Mouse (Mus musculus) MEL (cell line): Measurements from ENCODE around the gene Dpep1. TPM values are rescaled to one million over a fixed set of nuclear protein-coding genes. Genes with fewer than 3 reads are reported as not detected.

Experiments used
- DNase-seq: peaks from one replicate; pipeline ENCODE4 v3.0.0; 2011; ENCODE audit warnings: low read depth, low spot score
- H3K27ac ChIP-seq: 2 replicates; pipeline ENCODE4 v1.5.1; 2012; ENCODE audit warnings: low read depth, mild to moderate bottlenecking, control low read depth, low read length, moderate library complexity; ENCODE audit not compliant: control insufficient read depth
- H3K27me3 ChIP-seq, 2 experiments: fragments of 150-350 bp in 1 of 2; sonication (generic) in 1 of 2; 2 replicates each; pipeline ENCODE4 v1.6.1; 2012; ENCODE audit warnings: low read length in 2 of 2, mild to moderate bottlenecking in 2 of 2, improper control_type of control experiment in 1 of 2, moderate library complexity in 1 of 2; ENCODE audit not compliant: insufficient read depth in 2 of 2, control insufficient read depth in 1 of 2
- H3K36me3 ChIP-seq, 2 experiments: 2 replicates each; pipeline ENCODE4 v1.6.1; 2012 to 2014; ENCODE audit warnings: low read length in 2 of 2, improper control_type of control experiment in 1 of 2, inconsistent platforms in 1 of 2, mild to moderate bottlenecking in 1 of 2; ENCODE audit not compliant: insufficient read depth in 2 of 2, control insufficient read depth in 1 of 2
- H3K4me1 ChIP-seq, 2 experiments: fragments of 150-350 bp in 1 of 2; sonication (generic) in 1 of 2; 2 replicates each; pipeline ENCODE4 v1.6.1; 2012; ENCODE audit warnings: low read length in 2 of 2, improper control_type of control experiment in 1 of 2, mild to moderate bottlenecking in 1 of 2; ENCODE audit not compliant: insufficient read depth in 2 of 2, control insufficient read depth in 1 of 2
- H3K4me3 ChIP-seq, 2 experiments: fragments of 150-350 bp in 1 of 2; sonication (generic) in 1 of 2; 2 replicates each; pipeline ENCODE4 v1.5.1; 2012; ENCODE audit warnings: low read depth in 2 of 2, low read length in 2 of 2, mild to moderate bottlenecking in 2 of 2, moderate library complexity in 2 of 2, control low read depth in 1 of 2, improper control_type of control experiment in 1 of 2; ENCODE audit not compliant: control insufficient read depth in 1 of 2, insufficient read depth in 1 of 2
- H3K79me2 ChIP-seq: 2 replicates; pipeline ENCODE4 v1.6.1; 2012; ENCODE audit warnings: mild to moderate bottlenecking, low read length, moderate library complexity; ENCODE audit not compliant: control insufficient read depth, poor library complexity, insufficient read depth
- H3K9ac ChIP-seq: 2 replicates; pipeline ENCODE4 v1.6.1; 2012; ENCODE audit warnings: low read depth, mild to moderate bottlenecking, control low read depth, low read length, moderate library complexity; ENCODE audit not compliant: control insufficient read depth, poor library complexity, severe bottlenecking
- H3K9me3 ChIP-seq: fragments of 150-350 bp; sonication (generic); replicated peaks from 2 replicates; pipeline ENCODE4 v1.6.1; 2012; ENCODE audit warnings: mild to moderate bottlenecking, low read length, improper control_type of control experiment, moderate library complexity; ENCODE audit not compliant: insufficient read depth
- BHLHE40 ChIP-seq: IDR thresholded peaks from 2 replicates; pipeline ENCODE4 v1.6.1; 2012; ENCODE audit warnings: low read depth, mild to moderate bottlenecking, inconsistent platforms, low read length, improper control_type of control experiment, borderline replicate concordance
- CHD1 ChIP-seq: IDR thresholded peaks from 2 replicates; pipeline ENCODE4 v1.6.1; 2012; ENCODE audit warnings: low read depth, mild to moderate bottlenecking, inconsistent platforms, low read length, improper control_type of control experiment
- E2F4 ChIP-seq: IDR thresholded peaks from 2 replicates; pipeline ENCODE4 v1.6.1; 2011; ENCODE audit warnings: low read depth, low read length, improper control_type of control experiment, borderline replicate concordance
- EP300 ChIP-seq, 2 experiments: IDR thresholded peaks; 2 replicates each; pipeline ENCODE4 v1.6.1; 2011; ENCODE audit warnings: improper control_type of control experiment in 2 of 2, low read length in 2 of 2, low read depth in 1 of 2, mild to moderate bottlenecking in 1 of 2
- GABPA ChIP-seq: IDR thresholded peaks from 2 replicates; pipeline ENCODE4 v1.6.1; 2012; ENCODE audit warnings: low read depth, mild to moderate bottlenecking, inconsistent platforms, low read length, improper control_type of control experiment, moderate library complexity
- MYC ChIP-seq: IDR thresholded peaks from 2 replicates; pipeline ENCODE4 v1.6.1; 2011; ENCODE audit warnings: low read depth, mild to moderate bottlenecking, low read length, improper control_type of control experiment, moderate library complexity
- NELFE ChIP-seq: IDR thresholded peaks from 2 replicates; pipeline ENCODE4 v1.6.1; 2011; ENCODE audit warnings: low read depth, low read length, improper control_type of control experiment
- NRF1 ChIP-seq: IDR thresholded peaks from 2 replicates; pipeline ENCODE4 v1.6.1; 2014; ENCODE audit warnings: low read depth, mild to moderate bottlenecking, inconsistent platforms, low read length, improper control_type of control experiment, moderate library complexity; ENCODE audit not compliant: poor library complexity, insufficient read depth, severe bottlenecking
- RAD21 ChIP-seq: IDR thresholded peaks from 2 replicates; pipeline ENCODE4 v1.6.1; 2011; ENCODE audit warnings: mild to moderate bottlenecking, low read depth, low read length, improper control_type of control experiment
- SMC3 ChIP-seq: IDR thresholded peaks from 2 replicates; pipeline ENCODE4 v1.6.1; 2011; ENCODE audit warnings: low read depth, low read length, improper control_type of control experiment
- TAL1 ChIP-seq: IDR thresholded peaks from 2 replicates; pipeline ENCODE4 v1.6.1; 2012; ENCODE audit warnings: mild to moderate bottlenecking, inconsistent platforms, low read length, moderate library complexity, mixed read lengths
- TBP ChIP-seq: IDR thresholded peaks from 2 replicates; pipeline ENCODE4 v1.8.0; 2011; ENCODE audit warnings: low read depth, low read length, improper control_type of control experiment
- UBTF ChIP-seq: IDR thresholded peaks from 2 replicates; pipeline ENCODE4 v1.6.1; 2012; ENCODE audit warnings: low read depth, mild to moderate bottlenecking, inconsistent platforms, low read length, improper control_type of control experiment, moderate library complexity, borderline replicate concordance; ENCODE audit not compliant: insufficient read depth
- ZKSCAN1 ChIP-seq: IDR thresholded peaks from 2 replicates; pipeline ENCODE4 v1.6.1; 2012; ENCODE audit warnings: low read depth, mild to moderate bottlenecking, inconsistent platforms, low read length, improper control_type of control experiment, moderate library complexity
- ZMIZ1 ChIP-seq: IDR thresholded peaks from 2 replicates; pipeline ENCODE4 v1.6.1; 2012; ENCODE audit warnings: low read depth, mild to moderate bottlenecking, inconsistent platforms, low read length, improper control_type of control experiment, moderate library complexity
- ZNF384 ChIP-seq: IDR thresholded peaks from 2 replicates; pipeline ENCODE4 v1.6.1; 2012; ENCODE audit warnings: low read depth, mild to moderate bottlenecking, inconsistent platforms, low read length, improper control_type of control experiment
- polyA plus RNA-seq, 2 experiments: library from polyadenylated mRNA; stranded (reverse) in 1 of 2; unstranded in 1 of 2; fragments of >175 nt in 1 of 2; fragments of >200 nt in 1 of 2; gene quantifications; 2 replicates each; pipeline versions ENCODE4 v1.2.1 to v1.2.4; 2012; ENCODE audit warnings: low replicate concordance in 2 of 2, low read depth in 1 of 2; ENCODE audit not compliant: insufficient read length in 2 of 2, insufficient read depth in 1 of 2, missing spikeins in 1 of 2
- total RNA-seq: library from RNA; depleted of rRNA; stranded (reverse); fragments of 300-350 nt; gene quantifications from 2 replicates; pipeline ENCODE4 v1.2.3, GENCODE M21; 2012

Gene Dpep1
- total and polyA plus RNA-seq, 3 experiments, result not detected

- Histone ChIP-seq H3K27ac (no peak overlapping the region), H3K9me3 (no peaks in the 10 kb centered on the region), H3K4me1 (peaks cover 0 to 10% of the 10 kb centered on the region in 2 experiments; a peak in 1 of 4 replicates), H3K79me2 (no peaks in the 10 kb centered on the region), H3K36me3 (peaks cover 0 to 2% of the 10 kb centered on the region in 2 experiments; a peak in 1 of 4 replicates), H3K9ac (no peak overlapping the region), H3K27me3 (no peaks in the 10 kb centered on the region), H3K4me3 (no peak overlapping the region)
- no peak for DNase-seq
- TF ChIP-seq RAD21 (no peak), SMC3 (no peak), MYC (no peak), UBTF (no peak), E2F4 (no peak), NELFE (no peak), CHD1 (no peak), BHLHE40 (no peak), TBP (no peak), NRF1 (no peak)
Observed at GRCm38 (mm10) chr8:123245543-123245942, 59.5 kb downstream of the Dpep1 start.

GRCm38 (mm10) chr8:123247748-123248147 lies 61.7 kb downstream of the Dpep1 start:
- H3K4me1 ChIP-seq, result peaks cover 0 to 12% of the 10 kb centered on the region in 2 experiments; a peak in 1 of 4 replicates
- H3K36me3 ChIP-seq, result peaks cover 0 to 5% of the 10 kb centered on the region in 2 experiments; a peak in 2 of 4 replicates
- H3K9ac ChIP-seq, result no peak overlapping the region
- H3K27me3 ChIP-seq, result no peaks in the 10 kb centered on the region
- no peak overlapping the region for H3K27ac ChIP-seq
- DNase-seq, result no peak
- no peaks in the 10 kb centered on the region for H3K9me3 ChIP-seq
- TF ChIP-seq ZMIZ1, result no peak
- no peak for TF ChIP-seq TAL1
- no peak for TF ChIP-seq ZNF384
- no peak for TF ChIP-seq EP300 (IDR thresholded peaks at IDR 0.05; ENCODE audit: low read depth in 1 of 2, low read length in 2 of 2)
- no peak for TF ChIP-seq ZKSCAN1
- no peak for TF ChIP-seq GABPA
- no peaks in the 10 kb centered on the region for H3K79me2 ChIP-seq
- H3K4me3 ChIP-seq, result no peak overlapping the region
